Mouse (Mus musculus) hindbrain, embryonic 12.5 days (tissue): ENCODE data around the gene Tcea3. TPM values are rescaled to one million over a fixed set of nuclear protein-coding genes. Genes with fewer than 3 reads are reported as not detected.

Experiments
- ATAC-seq: fragments of 200-750 bp; cut with Nextera tagmentation; 2 replicates; pipeline ENCODE4 v1.8.0; 2017; ENCODE audit warnings: moderate TSS enrichment; ENCODE audit not compliant: low FRiP score
- H3K27ac ChIP-seq: fragments of 300-500 bp; sonication (generic); 2 replicates; pipeline ENCODE4 v1.5.1; 2016; ENCODE audit warnings: mild to moderate bottlenecking
- H3K27me3 ChIP-seq: fragments of 300-500 bp; sonication (generic); 2 replicates; pipeline ENCODE4 v1.6.1; 2016; ENCODE audit warnings: mild to moderate bottlenecking
- H3K36me3 ChIP-seq: fragments of 300-500 bp; sonication (generic); 2 replicates; pipeline ENCODE4 v1.6.1; 2016; ENCODE audit warnings: mild to moderate bottlenecking
- H3K4me1 ChIP-seq: fragments of 300-500 bp; sonication (generic); 2 replicates; pipeline ENCODE4 v1.6.1; 2016
- H3K4me2 ChIP-seq: fragments of 300-500 bp; sonication (generic); replicated peaks from 2 replicates; pipeline ENCODE4 v1.6.1; 2016; ENCODE audit warnings: mild to moderate bottlenecking
- H3K4me3 ChIP-seq: fragments of 300-500 bp; sonication (generic); 2 replicates; pipeline ENCODE4 v1.5.1; 2016; ENCODE audit warnings: mild to moderate bottlenecking
- H3K9ac ChIP-seq: fragments of 300-500 bp; sonication (generic); 2 replicates; pipeline ENCODE4 v1.6.1; 2016; ENCODE audit warnings: mild to moderate bottlenecking, moderate library complexity
- H3K9me3 ChIP-seq: fragments of 300-500 bp; sonication (generic); replicated peaks from 2 replicates; pipeline ENCODE4 v1.6.1; 2016; ENCODE audit warnings: mild to moderate bottlenecking
- WGBS: fragments of 180-500 bp; shearing (Covaris S2); methylation state at CpG from one replicate; pipeline ENCODE4 v1.1.7; 2016; 5-methylcytosine and 5-hydroxymethylcytosine counted together
- polyA plus RNA-seq: library from polyadenylated mRNA; unstranded; fragments of >200 nt; fragmentation: Nextera tagmentation; extraction: Ambion mirVana; gene quantifications from 2 replicates; pipeline ENCODE4 v1.2.1, GENCODE M21; 2016

Gene Tcea3
- polyA plus RNA-seq, 1 experiment from 2014 or later, result 5.0 TPM

GRCm38 (mm10) chr4:136240955-136241354 lies 6.6 kb upstream of the Tcea3 start:
- Histone ChIP-seq H3K4me2 (no peak overlapping the region), H3K4me3 (no peak overlapping the region), H3K4me1 (peaks cover 13% of the 10 kb centered on the region), H3K27me3 (peaks cover 57% of the 10 kb centered on the region), H3K27ac (no peak overlapping the region), H3K9me3 (no peaks in the 10 kb centered on the region), H3K36me3 (0 out of 2 replicates have a peak, but pooled peaks cover 7% of the 10 kb centered on the region), H3K9ac (no peak overlapping the region)
- WGBS, result 20% methylated on average over 8 of the region's 8 CpGs
- ATAC-seq, result no peak

GRCm38 (mm10) chr4:136242065-136242703 lies 5.3 kb upstream of the Tcea3 start:
- H3K27ac ChIP-seq, result no peak overlapping the region
- H3K9me3 ChIP-seq, result no peaks in the 10 kb centered on the region
- H3K4me1 ChIP-seq, result peaks cover 24% of the 10 kb centered on the region
- peaks cover 63% of the 10 kb centered on the region for H3K27me3 ChIP-seq
- H3K4me3 ChIP-seq, result no peak overlapping the region
- no peak for ATAC-seq
- H3K4me2 ChIP-seq, result no peak overlapping the region
- H3K9ac ChIP-seq, result no peak overlapping the region
- WGBS, result 47% methylated on average over 8 of the region's 8 CpGs
- 0 out of 2 replicates have a peak, but pooled peaks cover 6% of the 10 kb centered on the region for H3K36me3 ChIP-seq

- ATAC-seq, result no peak
- no peak overlapping the region for H3K4me2 ChIP-seq
- peaks cover 63% of the 10 kb centered on the region for H3K27me3 ChIP-seq
- no peak overlapping the region for H3K9ac ChIP-seq
- H3K4me3 ChIP-seq, result no peak overlapping the region
- no peak overlapping the region; the same call in 1 of the 2 replicates for H3K27ac ChIP-seq
- 80% methylated on average over 7 of the region's 7 CpGs for WGBS
- peaks cover 29% of the 10 kb centered on the region for H3K4me1 ChIP-seq
- 0 out of 2 replicates have a peak, but pooled peaks cover 6% of the 10 kb centered on the region for H3K36me3 ChIP-seq
- H3K9me3 ChIP-seq, result no peaks in the 10 kb centered on the region
These were observed 4.8 kb upstream of the Tcea3 start for GRCm38 (mm10) chr4:136242728-136243127.

GRCm38 (mm10) chr4:136244208-136244607 lies 3.3 kb upstream of the Tcea3 start:
- Histone ChIP-seq H3K4me2 (no peak overlapping the region), H3K4me3 (no peak overlapping the region), H3K4me1 (peaks cover 36% of the 10 kb centered on the region), H3K9me3 (no peaks in the 10 kb centered on the region), H3K27me3 (peaks cover 63% of the 10 kb centered on the region), H3K9ac (no peak overlapping the region), H3K27ac (no peak overlapping the region), H3K36me3 (0 out of 2 replicates have a peak, but pooled peaks cover 6% of the 10 kb centered on the region)
- ATAC-seq, result no peak
- 76% methylated on average over 7 of the region's 7 CpGs for WGBS

- H3K4me3 ChIP-seq, result no peak overlapping the region
- peaks cover 67% of the 10 kb centered on the region for H3K27me3 ChIP-seq
- no peak overlapping the region for H3K9ac ChIP-seq
- no peak for ATAC-seq
- H3K27ac ChIP-seq, result no peak overlapping the region
- H3K36me3 ChIP-seq, result 0 out of 2 replicates have a peak, but pooled peaks cover 6% of the 10 kb centered on the region
- WGBS, result 30% methylated on average over 5 of the region's 5 CpGs
- no peaks in the 10 kb centered on the region for H3K9me3 ChIP-seq
- no peak overlapping the region for H3K4me2 ChIP-seq
- H3K4me1 ChIP-seq, result peaks cover 42% of the 10 kb centered on the region
These were observed 1.8 kb upstream of the Tcea3 start for GRCm38 (mm10) chr4:136245681-136246080.

- H3K9ac ChIP-seq, result no peak overlapping the region
- WGBS, result 2% methylated on average over 12 of the region's 12 CpGs
These were observed 960 bp upstream of the Tcea3 start for GRCm38 (mm10) chr4:136246568-136246969.

GRCm38 (mm10) chr4:136247386-136247728 lies 172 bp upstream of the Tcea3 start:
- Histone ChIP-seq H3K27me3 (peaks cover 76% of the 10 kb centered on the region), H3K27ac (no peak overlapping the region), H3K9ac (peak overlapping the region; percentile 49; the same call in 1 of the 2 replicates), H3K4me3 (peak overlapping the region; percentile 39), H3K4me2 (peak overlapping the region; percentile 72), H3K9me3 (no peaks in the 10 kb centered on the region), H3K4me1 (peaks cover 39% of the 10 kb centered on the region), H3K36me3 (0 out of 2 replicates have a peak, but pooled peaks cover 6% of the 10 kb centered on the region)
- 1% methylated on average over 14 of the region's 14 CpGs for WGBS
- ATAC-seq, result no peak

More at GRCm38 (mm10) chr4:136246568-136246969, 960 bp upstream of the Tcea3 start:
- Histone ChIP-seq H3K27me3 (peaks cover 72% of the 10 kb centered on the region), H3K9me3 (no peaks in the 10 kb centered on the region), H3K4me1 (peaks cover 39% of the 10 kb centered on the region), H3K4me3 (no peak overlapping the region), H3K36me3 (0 out of 2 replicates have a peak, but pooled peaks cover 6% of the 10 kb centered on the region), H3K4me2 (0 out of 2 replicates have a peak overlapping the region, but pooled peaks have one; percentile 12), H3K27ac (no peak overlapping the region)
- no peak for ATAC-seq

GRCm38 (mm10) chr4:136248464-136249331 lies 1.2 kb downstream of the Tcea3 start:
- peak overlapping the region; percentile 39 for H3K4me3 ChIP-seq
- no peaks in the 10 kb centered on the region for H3K9me3 ChIP-seq
- no peak for ATAC-seq
- WGBS, result under 1% methylated on average over 36 of the region's 37 CpGs
- H3K4me2 ChIP-seq, result peak overlapping the region; percentile 72
- no peak overlapping the region for H3K27ac ChIP-seq
- H3K4me1 ChIP-seq, result peaks cover 39% of the 10 kb centered on the region
- peaks cover 76% of the 10 kb centered on the region for H3K27me3 ChIP-seq
- H3K9ac ChIP-seq, result peak overlapping the region; percentile 49; the same call in 1 of the 2 replicates
- H3K36me3 ChIP-seq, result 0 out of 2 replicates have a peak, but pooled peaks cover 1% of the 10 kb centered on the region

GRCm38 (mm10) chr4:136249332-136249647 lies 1.8 kb downstream of the Tcea3 start:
- H3K4me2 ChIP-seq, result peak overlapping the region; percentile 72; the same call in 1 of the 2 replicates
- peaks cover 72% of the 10 kb centered on the region for H3K27me3 ChIP-seq
- no peaks in the 10 kb centered on the region for H3K36me3 ChIP-seq
- peak overlapping the region; percentile 39; the same call in 1 of the 2 replicates for H3K4me3 ChIP-seq
- no peak overlapping the region for H3K9ac ChIP-seq
- H3K4me1 ChIP-seq, result peaks cover 39% of the 10 kb centered on the region
- H3K9me3 ChIP-seq, result no peaks in the 10 kb centered on the region
- ATAC-seq, result no peak
- no peak overlapping the region for H3K27ac ChIP-seq
- WGBS, result 3% methylated on average over 11 of the region's 11 CpGs

- 34% methylated on average over 9 of the region's 9 CpGs for WGBS
- Histone ChIP-seq H3K4me3 (no peak overlapping the region), H3K4me1 (peaks cover 39% of the 10 kb centered on the region), H3K36me3 (no peaks in the 10 kb centered on the region), H3K27me3 (peaks cover 67% of the 10 kb centered on the region), H3K27ac (no peak overlapping the region), H3K4me2 (0 out of 2 replicates have a peak overlapping the region, but pooled peaks have one; percentile 72), H3K9me3 (no peaks in the 10 kb centered on the region), H3K9ac (no peak overlapping the region)
- ATAC-seq, result no peak
These were observed 2.3 kb downstream of the Tcea3 start for GRCm38 (mm10) chr4:136249780-136250179.

GRCm38 (mm10) chr4:136255919-136256318 lies 8.4 kb downstream of the Tcea3 start:
- H3K4me1 ChIP-seq, result peaks cover 5% of the 10 kb centered on the region; the same call in 1 of the 2 replicates
- H3K4me2 ChIP-seq, result no peak overlapping the region
- ATAC-seq, result no peak
- H3K27ac ChIP-seq, result no peak overlapping the region
- no peaks in the 10 kb centered on the region for H3K36me3 ChIP-seq
- no peak overlapping the region for H3K4me3 ChIP-seq
- no peak overlapping the region for H3K9ac ChIP-seq
- H3K27me3 ChIP-seq, result peaks cover 8% of the 10 kb centered on the region
- H3K9me3 ChIP-seq, result no peaks in the 10 kb centered on the region
- WGBS, result 50% methylated on average over 6 of the region's 6 CpGs

GRCm38 (mm10) chr4:136256696-136257095 lies 9.2 kb downstream of the Tcea3 start:
- Histone ChIP-seq H3K4me2 (no peak overlapping the region), H3K4me1 (peaks cover 5% of the 10 kb centered on the region; the same call in 1 of the 2 replicates), H3K27ac (no peak overlapping the region), H3K27me3 (0 out of 2 replicates have a peak, but pooled peaks cover 4% of the 10 kb centered on the region), H3K9ac (no peak overlapping the region), H3K4me3 (no peak overlapping the region), H3K9me3 (no peaks in the 10 kb centered on the region), H3K36me3 (no peaks in the 10 kb centered on the region)
- WGBS, result 83% methylated on average over 10 of the region's 10 CpGs
- ATAC-seq, result no peak
